Mouse (Mus musculus) myocyte (in vitro differentiated cells): ENCODE measurements at regions not wholly inside any gene's neighbourhood (a gene's known extent, or its start where the extent isn't known, plus 50 kb on each side); places are given as distances from the start of the nearest gene placed in this dataset.

ENCODE experiments used
- CEBPB ChIP-seq: IDR thresholded peaks from 2 replicates; pipeline ENCODE4 v1.6.1; 2011; ENCODE audit warnings: mild to moderate bottlenecking, moderate library complexity; ENCODE audit not compliant: poor library complexity, insufficient read depth, severe bottlenecking
- MAX ChIP-seq: IDR thresholded peaks from one replicate; pipeline ENCODE4 v1.6.1; 2011; ENCODE audit warnings: low read depth, mild to moderate bottlenecking, control low read depth
- POLR2A ChIP-seq: IDR thresholded peaks from one replicate; pipeline ENCODE4 v1.6.1; 2011; ENCODE audit warnings: low read depth, mild to moderate bottlenecking, control low read depth, moderate library complexity; ENCODE audit not compliant: insufficient read length
- POLR2AphosphoS2 ChIP-seq: IDR thresholded peaks from one replicate; pipeline ENCODE4 v1.6.1; 2011; ENCODE audit warnings: low read depth, control low read depth; ENCODE audit not compliant: insufficient read length
- REST ChIP-seq: IDR thresholded peaks from one replicate; pipeline ENCODE4 v1.6.1; 2011; ENCODE audit warnings: mild to moderate bottlenecking, control low read depth, moderate library complexity; ENCODE audit not compliant: insufficient read depth, insufficient read length
- TCF12 ChIP-seq: IDR thresholded peaks from one replicate; pipeline ENCODE4 v1.6.1; 2011; ENCODE audit warnings: mild to moderate bottlenecking, control low read depth; ENCODE audit not compliant: poor library complexity, insufficient read depth, severe bottlenecking
- USF1 ChIP-seq: IDR thresholded peaks from one replicate; pipeline ENCODE4 v1.6.1; 2011; ENCODE audit warnings: low read depth, mild to moderate bottlenecking, control low read depth, moderate library complexity

- no peak for TF ChIP-seq POLR2A
- TF ChIP-seq USF1, result no peak
- no peak for TF ChIP-seq POLR2AphosphoS2
- TF ChIP-seq MAX, result no peak
- TF ChIP-seq TCF12, result no peak
- TF ChIP-seq REST, result no peak
- TF ChIP-seq CEBPB, result no peak
These were observed 229.8 kb upstream of the A430005L14Rik start for GRCm38 (mm10) chr4:153727273-153727672.
